ENCODE assay signal across 8 mouse cellular contexts in the genomic region with DNA sequence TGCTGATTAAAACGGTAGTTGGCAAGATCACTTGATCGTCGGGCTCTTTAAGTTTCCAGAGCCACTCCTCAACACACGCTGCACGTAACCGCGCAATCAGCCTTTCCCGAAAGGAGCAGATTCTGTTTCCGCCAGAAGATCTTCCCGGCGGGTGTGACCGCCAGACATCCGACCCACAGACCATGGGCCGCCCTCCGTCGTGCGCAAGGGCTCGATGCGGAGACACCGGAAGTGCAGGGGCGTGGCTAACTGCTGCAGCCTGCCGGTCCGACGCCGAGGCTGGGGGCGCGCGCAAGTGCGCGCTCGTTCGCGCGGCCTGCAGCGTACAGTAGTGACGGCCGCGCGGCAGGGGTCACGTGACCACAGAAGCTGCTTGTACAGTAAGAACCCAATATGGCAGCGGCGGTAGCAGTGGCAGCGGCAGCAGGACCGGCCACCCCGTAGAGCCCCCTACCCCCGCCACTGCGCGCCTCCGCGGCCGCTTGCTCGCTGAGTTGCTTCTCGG. TPM values are rescaled to one million over a fixed set of nuclear protein-coding genes. Genes with fewer than 3 reads are reported as not detected.
DNase-seq lines count a peak whose midpoint lies in the region; ATAC-seq and TF ChIP-seq lines count a peak whose summit lies in the region.

TSS of gene Asxl2 (plus strand) at position 328 of the 505 bp plus-strand sequence.

- TF ChIP-seq EP300 in heart, adult 2 months (IDR thresholded peaks at IDR 0.05; ENCODE audit: insufficient read depth, low read depth, low read length), result peak; percentile 89

- peak within 1 kb of the TSS; percentile 63 for H3K4me2 ChIP-seq in embryonic facial prominence, embryonic 14.5 days (ENCODE audit: low read depth, low read length)
- peak within 1 kb of the TSS; percentile 66 for H3K4me2 ChIP-seq in limb, embryonic 13.5 days (replicated peaks)
- peak within 1 kb of the TSS; percentile 69 for H3K4me2 ChIP-seq in midbrain, embryonic 16.5 days (ENCODE audit: low read length)

- 0 out of 2 replicates have a peak, but pooled peaks cover 11% of the 10 kb centered on the region for H3K36me3 ChIP-seq in embryonic facial prominence, embryonic 14.5 days (ENCODE audit: control insufficient read depth, insufficient read depth, low read length)
- no peaks in the 10 kb centered on the region for H3K36me3 ChIP-seq in heart, adult 2 months (ENCODE audit: control insufficient read depth, insufficient read depth, low read length)
- peaks cover 13% of the 10 kb centered on the region for H3K36me3 ChIP-seq in limb, embryonic 13.5 days
- no peaks in the 10 kb centered on the region for H3K36me3 ChIP-seq in midbrain, embryonic 16.5 days (ENCODE audit: control insufficient read depth, insufficient read depth, low read length)

- H3K9me3 ChIP-seq in embryonic facial prominence, embryonic 14.5 days (ENCODE audit: control insufficient read depth, low read length), result no peaks in the 10 kb centered on the region
- H3K9me3 ChIP-seq in limb, embryonic 13.5 days, result no peaks in the 10 kb centered on the region
- no peaks in the 10 kb centered on the region for H3K9me3 ChIP-seq in midbrain, embryonic 16.5 days (replicated peaks; ENCODE audit: control insufficient read depth, low read length, poor library complexity, severe bottlenecking)

- peaks cover 2% of the 10 kb centered on the region; the same call in 1 of the 2 replicates for H3K79me2 ChIP-seq in heart, adult 2 months (replicated peaks; ENCODE audit: control insufficient read depth, insufficient read depth, low read length)

- TF ChIP-seq POLR2A in heart, adult 2 months (IDR thresholded peaks at IDR 0.05; ENCODE audit: insufficient read depth, low read depth, low read length), result peak; percentile 72; the same call in 1 of the 2 replicates

- peaks cover 6% of the 10 kb centered on the region; the same call in 1 of the 2 replicates for H3K4me1 ChIP-seq in embryonic facial prominence, embryonic 14.5 days (ENCODE audit: control insufficient read depth, insufficient read depth, low read length)
- H3K4me1 ChIP-seq in heart, adult 2 months (ENCODE audit: control insufficient read depth, insufficient read depth, low read length), result peaks cover 4% of the 10 kb centered on the region
- peaks cover 22% of the 10 kb centered on the region for H3K4me1 ChIP-seq in limb, embryonic 13.5 days
- H3K4me1 ChIP-seq in midbrain, embryonic 16.5 days (ENCODE audit: control insufficient read depth, insufficient read depth, low read length), result peaks cover 20% of the 10 kb centered on the region

- intact Hi-C loops in heart, adult 2 months (cut with DNase I), result loop anchor here (2.0 to 5.0 kb wide), 4 partner anchors 59 to 192 kb away; partner anchors contain the start of genes Dtnb and Kif3c

- no peaks in the 10 kb centered on the region for H3K27me3 ChIP-seq in embryonic facial prominence, embryonic 14.5 days (replicated peaks; ENCODE audit: control insufficient read depth, insufficient read depth, low read length)
- no peaks in the 10 kb centered on the region for H3K27me3 ChIP-seq in heart, adult 2 months (ENCODE audit: control insufficient read depth, insufficient read depth, low read length)
- no peaks in the 10 kb centered on the region for H3K27me3 ChIP-seq in limb, embryonic 13.5 days
- H3K27me3 ChIP-seq in midbrain, embryonic 16.5 days (ENCODE audit: control insufficient read depth, insufficient read depth, low read depth, low read length), result no peaks in the 10 kb centered on the region

- WGBS in embryonic facial prominence, embryonic 14.5 days, result under 1% methylated on average over 48 of the region's 53 CpGs
- WGBS in heart, adult 2 months, result under 1% methylated on average over 53 of the region's 53 CpGs
- under 1% methylated on average over 53 of the region's 53 CpGs for WGBS in limb, embryonic 13.5 days
- WGBS in midbrain, embryonic 16.5 days, result under 1% methylated on average over 49 of the region's 53 CpGs

- DNase-seq in 3T3-L1 (ENCODE audit: low read depth, low spot score), result peak; percentile 99
- DNase-seq in adrenal gland, postnatal 4 days (ENCODE audit: low spot score in 2 of 2), result peak; percentile 90 to 97
- DNase-seq in embryonic facial prominence, embryonic 14.5 days (ENCODE audit: low spot score), result peak; percentile 100
- peak; percentile 98 to 100 for DNase-seq in heart, adult 2 months
- peak; percentile 99 for DNase-seq in kidney, adult 8-10 months
- peak; percentile 95 to 100 for DNase-seq in spleen, postnatal 10 days (ENCODE audit: low spot score in 2 of 2)

- H3K9ac ChIP-seq in embryonic facial prominence, embryonic 14.5 days (ENCODE audit: low read depth, low read length), result peak within 1 kb of the TSS; percentile 94
- peak within 1 kb of the TSS; percentile 66 for H3K9ac ChIP-seq in heart, adult 2 months (ENCODE audit: low read depth, low read length)
- peak within 1 kb of the TSS; percentile 95 for H3K9ac ChIP-seq in limb, embryonic 13.5 days
- H3K9ac ChIP-seq in midbrain, embryonic 16.5 days (ENCODE audit: low read depth, low read length), result peak within 1 kb of the TSS; percentile 79

- peak; percentile 96 for ATAC-seq in embryonic facial prominence, embryonic 14.5 days (ENCODE audit: low read depth)
- ATAC-seq in limb, embryonic 13.5 days (ENCODE audit: low FRiP score, low read depth), result peak; percentile 96
- ATAC-seq in midbrain, embryonic 16.5 days, result peak; percentile 96

- peak within 1 kb of the TSS; percentile 97 for H3K27ac ChIP-seq in embryonic facial prominence, embryonic 14.5 days (replicated peaks; ENCODE audit: low read depth, low read length)
- H3K27ac ChIP-seq in heart, adult 2 months, result peak within 1 kb of the TSS; percentile 95
- H3K27ac ChIP-seq in limb, embryonic 13.5 days, result peak within 1 kb of the TSS; percentile 96
- H3K27ac ChIP-seq in midbrain, embryonic 16.5 days (ENCODE audit: low read length), result peak within 1 kb of the TSS; percentile 92

- H3K4me3 ChIP-seq in embryonic facial prominence, embryonic 14.5 days (ENCODE audit: low read depth, low read length), result peak within 1 kb of the TSS; percentile 93
- H3K4me3 ChIP-seq in heart, adult 2 months, result peak within 1 kb of the TSS; percentile 71
- peak within 1 kb of the TSS; percentile 98 for H3K4me3 ChIP-seq in limb, embryonic 13.5 days
- peak within 1 kb of the TSS; percentile 95 for H3K4me3 ChIP-seq in midbrain, embryonic 16.5 days (ENCODE audit: low read depth, low read length)

- TF ChIP-seq CTCF in heart, adult 2 months (IDR thresholded peaks at IDR 0.05), result no peak

RNA-seq across cellular contexts. Expression of gene Asxl2, which starts in this region (rescaled TPM):
- total RNA-seq in adrenal gland, postnatal 4 days (2021), result 10 to 100 TPM; 42.7 to 43.1 TPM
- 13.4 and 13.7 TPM in 2 replicates for polyA plus RNA-seq in embryonic facial prominence, embryonic 14.5 days (2014; fragmentation: Nextera tagmentation; extraction: Ambion mirVana)
- 10 to 100 TPM; 18.8 to 21.9 TPM for total RNA-seq in heart, adult 2 months (2021)
- 4.0 and 7.8 TPM in 2 replicates for polyA plus RNA-seq in heart, adult 2 months (2012; rRNA removed)
- polyA plus RNA-seq in limb, embryonic 13.5 days (2015; fragmentation: Nextera tagmentation; extraction: Ambion mirVana), result 16.8 and 18.6 TPM in 2 replicates
- polyA plus RNA-seq in midbrain, embryonic 16.5 days (2015; fragmentation: Nextera tagmentation; extraction: Ambion mirVana), result 10.9 and 13.0 TPM in 2 replicates

Comparison
In these comparisons a context has a peak if more than half of its experiments do, and no peak if none do; other contexts are left out.
1. Peak in every context shown above with its lines: DNase-seq, ATAC-seq, H3K4me3 ChIP-seq and H3K27ac ChIP-seq.